Mouse (Mus musculus): Measurements from ENCODE around the gene Lipf.

Gene Lipf

DNA sequence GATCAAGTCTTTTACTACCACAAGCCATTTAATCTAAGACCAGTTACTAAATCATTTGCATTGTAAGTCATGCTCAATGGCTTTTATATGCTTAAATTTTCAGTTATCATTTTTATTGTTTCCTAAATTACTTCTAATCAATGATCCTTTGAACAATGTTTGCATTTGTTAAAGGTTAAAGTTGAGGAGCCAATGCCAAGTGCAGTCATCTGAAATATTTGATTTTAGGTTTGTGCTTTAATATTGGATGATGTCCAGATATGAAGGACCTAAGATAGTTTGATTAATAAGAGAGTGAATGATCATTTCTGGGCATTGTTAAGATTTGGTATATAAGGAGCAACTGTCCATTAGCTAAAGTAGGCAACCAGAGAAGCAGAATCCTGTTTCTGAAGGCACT is at the start of gene Lipf:
Gene Lipf, plus strand, starts transcription at position 301 of the 400 bp plus-strand sequence.
- DNase-seq: no peak

- no peak for DNase-seq
These were observed 36.9 kb upstream of the Lipf start for GRCm38 (mm10) chr19:33924099-33924498.

- peak; percentile 11 for DNase-seq
These were observed 18.0 kb downstream of the Lipf start for GRCm38 (mm10) chr19:33979007-33979406.

DNA sequence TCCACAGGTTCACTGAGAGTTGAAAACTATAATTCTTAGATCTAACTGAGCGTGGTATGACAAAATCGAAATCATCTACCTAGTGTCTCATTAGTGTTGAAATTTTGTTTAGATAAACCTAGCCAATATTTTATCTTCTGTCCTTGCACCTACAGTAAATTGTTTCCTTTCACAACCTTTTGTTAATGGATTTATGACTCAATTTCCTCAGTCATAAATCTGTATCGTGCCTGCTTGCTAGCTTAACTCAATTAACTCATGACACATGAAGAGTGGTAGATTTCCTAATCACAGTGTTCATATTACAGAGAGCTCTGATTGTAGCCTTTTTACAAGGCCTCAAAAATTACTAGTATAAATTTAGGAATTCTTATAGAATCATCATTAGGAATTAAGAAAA is 22.1 kb downstream of the Lipf start:
- no peak for DNase-seq

- DNase-seq: no peak
These were observed 47.0 kb downstream of the Lipf start, which contains the start of gene Lipk for GRCm38 (mm10) chr19:34008002-34008401. TSS of gene Lipk (plus strand) at chr19:34008290.

DNA sequence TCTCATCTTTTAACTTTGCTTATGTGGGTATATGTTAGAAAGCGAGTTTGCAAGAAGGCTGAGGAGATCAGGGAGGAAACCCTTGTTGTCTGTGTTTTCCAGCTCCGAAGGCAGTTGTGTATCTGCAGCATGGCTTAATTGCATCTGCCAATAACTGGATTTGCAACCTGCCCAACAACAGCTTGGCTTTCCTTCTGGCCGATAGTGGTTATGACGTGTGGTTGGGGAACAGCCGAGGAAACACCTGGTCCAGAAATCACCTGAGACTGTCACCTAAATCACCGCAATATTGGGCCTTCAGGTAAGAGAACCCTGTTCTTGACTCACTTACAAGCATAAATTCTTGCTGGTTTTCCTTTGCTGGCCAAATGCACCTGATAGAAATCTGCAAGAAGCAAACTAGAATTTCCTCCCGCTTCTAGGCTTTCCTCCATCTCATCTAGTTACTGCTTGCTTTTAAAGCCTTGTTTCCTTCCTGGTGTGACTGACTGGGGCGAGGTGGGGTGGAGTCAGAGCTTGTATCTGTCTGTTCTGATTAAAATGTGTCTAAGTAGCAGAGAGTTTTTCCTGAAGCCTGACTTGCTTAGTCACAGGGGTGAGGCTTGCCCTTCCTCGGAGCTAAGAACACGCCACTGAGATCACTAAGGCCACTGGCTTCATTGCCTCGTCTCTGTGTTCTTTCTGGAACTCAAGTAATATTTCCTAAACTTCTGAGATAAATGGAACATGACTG is 60.6 kb downstream of the Lipf start:
- DNase-seq: no peak

DNA sequence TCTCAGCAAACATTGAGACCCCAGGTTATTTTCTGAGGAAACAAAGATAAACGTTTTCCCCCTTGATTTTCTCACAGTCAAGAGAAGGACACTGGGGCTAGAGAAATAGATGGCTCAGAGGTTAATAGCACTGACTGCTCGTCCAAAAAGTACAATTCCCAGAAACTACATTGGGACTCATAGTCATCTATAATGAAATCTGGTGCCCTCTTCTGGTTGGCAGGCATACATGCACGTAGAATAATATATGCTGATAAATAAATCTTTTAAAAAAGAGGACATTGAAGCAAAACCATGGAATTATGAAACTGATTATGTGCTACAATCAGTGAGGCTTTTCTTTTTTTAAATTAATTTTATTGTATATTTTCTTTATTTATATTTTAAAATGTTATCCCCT is 61.8 kb downstream of the Lipf start:
- peak; percentile 6 for DNase-seq

Data from lung, postnatal 10 days (tissue).